ENCODE assay signal across 8 mouse cellular contexts in the genomic region with DNA sequence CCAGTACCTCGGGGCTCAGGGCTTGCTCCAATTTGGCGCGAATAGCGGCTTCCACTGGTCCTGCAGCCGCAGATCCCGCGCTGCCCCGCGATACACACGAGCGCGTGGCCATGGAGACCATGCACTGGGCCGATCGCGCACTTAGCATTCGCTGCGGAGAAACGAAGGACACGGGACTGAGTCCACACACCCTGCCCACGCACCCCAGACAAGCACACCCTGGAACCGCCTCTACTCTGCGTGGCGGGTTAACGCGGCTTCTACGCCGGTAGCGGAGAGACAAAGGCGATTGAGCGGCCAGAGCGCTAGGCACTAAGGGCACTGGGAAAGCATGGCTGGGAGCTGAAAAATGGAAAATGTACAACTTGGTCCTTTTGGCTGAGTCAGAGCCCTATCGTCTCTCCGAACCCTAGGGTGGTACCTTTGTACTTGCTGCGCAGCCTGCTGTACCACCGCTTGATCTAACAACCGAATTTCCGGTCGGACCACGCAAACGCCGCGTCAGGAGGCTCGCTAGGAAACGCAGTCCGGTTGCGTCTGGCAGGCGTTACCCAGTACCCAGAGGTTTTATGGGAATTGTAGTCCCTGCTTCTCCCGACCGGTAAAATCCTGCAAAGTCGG. TPM values are rescaled to one million over a fixed set of nuclear protein-coding genes. Genes with fewer than 3 reads are reported as not detected.
A peak's percentile ranks its signal among the peaks of the same experiment; 100 is the strongest.
DNase-seq lines count a peak whose midpoint lies in the region; ATAC-seq and TF ChIP-seq lines count a peak whose summit lies in the region.

No protein-coding gene starts in this region.

- peaks cover 33% of the 10 kb centered on the region for H3K36me3 ChIP-seq in hindbrain, embryonic 13.5 days

- peak overlapping the region; percentile 98 for H3K4me2 ChIP-seq in hindbrain, embryonic 13.5 days

- H3K27me3 ChIP-seq in Patski, result no peaks in the 10 kb centered on the region
- H3K27me3 ChIP-seq in hindbrain, embryonic 13.5 days, result 0 out of 2 replicates have a peak, but pooled peaks cover 4% of the 10 kb centered on the region

- H3K4me3 ChIP-seq in hindbrain, embryonic 13.5 days, result peak overlapping the region; percentile 69

- H3K27ac ChIP-seq in hindbrain, embryonic 13.5 days, result peak overlapping the region; percentile 98

- peak overlapping the region; percentile 92 for H3K9ac ChIP-seq in hindbrain, embryonic 13.5 days

- CTCF ChIA-PET in Patski (lab: Charles Lee), result interaction anchor here (0.8 to 4.8 kb wide), 5 partner anchors 13 to 36 kb away, joined by 3 to 60 read pairs (median 3); partner anchors contain the start of genes Bola1, Hist2h2ab, Hist2h2ac and Hist2h2be

- peak; percentile 61 for DNase-seq in Patski (ENCODE audit: low read depth, low spot score)
- peak; percentile 90 to 92 for DNase-seq in cerebellum, postnatal 14 days
- peak; percentile 85 to 89 for DNase-seq in frontal cortex, postnatal 10 days (ENCODE audit: low spot score in 2 of 2)
- DNase-seq in layer of hippocampus, postnatal 14 days (ENCODE audit: low spot score in 2 of 2), result peak; percentile 89 to 95
- peak; percentile 91 for DNase-seq in lung, postnatal 10 days
- DNase-seq in ovary, postnatal 14 days (ENCODE audit: low spot score), result peak; percentile 71
- DNase-seq in thymus, postnatal 25 days, result peak; percentile 84

- no peaks in the 10 kb centered on the region for H3K9me3 ChIP-seq in hindbrain, embryonic 13.5 days

- in situ Hi-C loops in Patski (cut with MboI; ENCODE audit: low pct_unique_long_range_greater_than_20kb), result no loop called here

- under 1% methylated on average over 50 of the region's 50 CpGs for WGBS in hindbrain, embryonic 13.5 days

- H3K4me1 ChIP-seq in hindbrain, embryonic 13.5 days (replicated peaks), result peaks cover 16% of the 10 kb centered on the region

- no peak for TF ChIP-seq CTCF in Patski (IDR thresholded peaks at IDR 0.05)

- peak; percentile 90 for ATAC-seq in Patski
- peak; percentile 95 for ATAC-seq in hindbrain, embryonic 13.5 days (ENCODE audit: low FRiP score)

- POLR2A ChIA-PET in Patski (lab: Charles Lee), result interaction anchor here (0.6 to 3.7 kb wide), 12 partner anchors 10 to 227 kb away, joined by 3 to 20 read pairs (median 5); partner anchors contain the start of genes Bola1, Hist2h2ab, Hist2h2ac and Hist2h2be

RNA-seq across cellular contexts. Expression of gene Sv2a, which starts 16.3 kb away (rescaled TPM):
- polyA plus RNA-seq in Patski (2021), result 13.8 TPM
- polyA plus RNA-seq in hindbrain, embryonic 13.5 days (2015; fragmentation: Nextera tagmentation; extraction: Ambion mirVana), result 84.0 and 88.7 TPM in 2 replicates
- total RNA-seq in layer of hippocampus, postnatal 14 days (2021), result 100 to 1,000 TPM; 360 to 375 TPM

RNA-seq across cellular contexts. Expression of gene Bola1, which starts 22.3 kb away (rescaled TPM):
- 55.3 TPM for polyA plus RNA-seq in Patski (2021)
- polyA plus RNA-seq in hindbrain, embryonic 13.5 days (2015; fragmentation: Nextera tagmentation; extraction: Ambion mirVana), result 64.0 and 65.6 TPM in 2 replicates
- 10 to 100 TPM; 16.1 to 21.2 TPM for total RNA-seq in layer of hippocampus, postnatal 14 days (2021)

RNA-seq across cellular contexts. Expression of gene Hist2h2ab, which starts 22.4 kb away (rescaled TPM):
- polyA plus RNA-seq in Patski (2021), result 1.0 TPM
- polyA plus RNA-seq in hindbrain, embryonic 13.5 days (2015; fragmentation: Nextera tagmentation; extraction: Ambion mirVana), result 1.0 TPM in 1 of 2 replicates, not detected in the other
- total RNA-seq in layer of hippocampus, postnatal 14 days (2021), result 10 to 100 TPM in 1 of 2 experiments, 1 to 10 TPM in 1; 9.4 to 10.4 TPM

RNA-seq across cellular contexts. Expression of gene Hist2h2ac, which starts 23.4 kb away (rescaled TPM):
- polyA plus RNA-seq in Patski (2021), result 3.4 TPM
- 3.1 and 3.6 TPM in 2 replicates for polyA plus RNA-seq in hindbrain, embryonic 13.5 days (2015; fragmentation: Nextera tagmentation; extraction: Ambion mirVana)
- 10 to 100 TPM; 28.2 to 31.3 TPM for total RNA-seq in layer of hippocampus, postnatal 14 days (2021)

RNA-seq across cellular contexts. Expression of gene Hist2h2be, which starts 23.7 kb away (rescaled TPM):
- 5.6 TPM for polyA plus RNA-seq in Patski (2021)
- polyA plus RNA-seq in hindbrain, embryonic 13.5 days (2015; fragmentation: Nextera tagmentation; extraction: Ambion mirVana), result 4.3 TPM in 2 replicates
- 1 to 10 TPM; 4.0 to 4.8 TPM for total RNA-seq in layer of hippocampus, postnatal 14 days (2021)

Comparison
In these comparisons a context has a peak if more than half of its experiments do, and no peak if none do; other contexts are left out.
1. Peak in every context shown above with its lines: DNase-seq, ATAC-seq, H3K4me3 ChIP-seq and H3K27ac ChIP-seq.